Mouse (Mus musculus) kidney, adult 9 months (tissue): ENCODE results near the gene Olfr1335.
"Not testable (repeated sequence)": the region's sequence is repeated elsewhere in the genome, so short reads cannot be mapped to it uniquely, and the experiment has no call there.

Experiments
- DNase-seq: peaks from one replicate; pipeline ENCODE4 v3.0.0; 2022

Gene Olfr1335

DNA sequence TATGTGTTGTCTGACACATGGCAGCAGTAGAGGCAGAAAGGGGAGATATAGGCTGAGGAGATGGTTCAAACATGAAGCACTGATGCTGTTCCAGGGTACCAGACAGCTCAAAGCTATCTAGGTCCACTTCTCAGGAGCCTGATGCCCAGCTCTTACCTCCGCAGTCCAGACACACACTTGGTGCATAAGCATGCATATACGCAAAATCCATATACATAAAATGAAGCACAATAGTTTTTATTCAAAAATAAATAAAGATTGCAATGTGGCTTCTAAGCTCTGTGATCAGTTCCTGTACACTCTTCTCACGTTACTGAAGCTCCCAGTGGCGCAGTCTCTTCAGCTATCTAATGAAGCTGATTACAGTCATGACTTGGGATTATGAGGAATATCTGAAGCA lies at the start of gene Olfr1335:
TSS of gene Olfr1335 (minus strand) at position 101 of the 400 bp plus-strand sequence.
- DNase-seq = no peak

DNA sequence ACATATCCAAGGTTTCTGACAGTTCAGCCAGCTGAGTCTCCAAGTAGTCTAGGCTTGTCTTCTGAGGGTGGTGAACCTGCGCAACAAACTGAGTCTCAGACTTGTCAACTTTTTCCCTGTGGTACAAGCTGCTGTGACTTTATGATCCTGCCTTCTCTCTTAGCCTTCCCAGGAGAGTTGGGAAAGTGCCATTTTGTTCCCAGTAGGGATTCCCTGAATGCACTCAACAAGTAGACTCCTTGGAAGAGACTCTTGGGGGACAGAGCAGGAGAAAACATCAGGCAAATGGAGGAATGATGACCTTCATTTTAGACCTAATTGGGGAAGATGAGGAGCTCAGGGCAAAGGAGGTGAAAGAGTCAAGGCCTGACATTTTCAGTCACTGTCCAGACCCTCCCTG lies 26.4 kb upstream of the Olfr1335 start, which contains the start of gene Olfr1333:
TSS of gene Olfr1333 (minus strand) at position 101 of the 400 bp plus-strand sequence.
- no peak for DNase-seq

DNA sequence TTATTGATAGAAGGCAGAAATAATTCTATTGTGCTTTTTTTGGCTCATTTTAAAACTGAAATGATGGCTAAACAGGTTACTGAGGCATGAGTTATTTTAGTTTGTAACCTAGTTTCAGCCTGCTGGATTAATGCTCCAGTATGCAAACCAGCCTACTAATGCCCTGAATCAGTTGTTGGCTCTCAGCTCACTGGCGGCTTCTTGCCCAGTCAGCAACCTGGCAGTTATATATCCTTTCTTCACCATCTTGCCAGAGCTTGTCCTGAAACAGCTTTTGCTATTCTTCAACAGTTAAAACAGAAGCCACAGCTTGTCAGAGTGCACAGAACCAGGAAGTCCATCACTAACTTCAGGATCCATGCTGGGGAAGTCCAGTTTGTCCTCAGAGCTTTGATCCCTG lies 9.2 kb upstream of the Olfr1335 start:
- no peak for DNase-seq

DNA sequence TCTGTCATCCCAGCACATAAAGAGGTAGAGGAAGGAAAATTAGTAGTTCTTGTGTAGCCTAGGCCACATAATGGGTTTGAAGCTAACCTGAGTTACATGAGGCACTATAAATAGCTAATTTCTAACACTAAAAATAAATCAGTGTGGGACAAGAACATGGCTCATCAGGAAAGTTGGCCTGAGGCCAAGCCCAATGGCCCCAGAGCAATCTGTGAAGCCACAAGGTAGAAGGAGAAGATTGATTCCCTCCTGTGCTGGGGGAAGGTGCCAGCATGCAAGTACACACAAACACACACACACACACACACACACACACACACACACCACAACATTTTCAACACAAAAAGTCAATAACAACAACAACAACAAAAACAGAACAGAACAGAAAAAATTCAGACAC lies 16.9 kb downstream of the Olfr1335 start:
- not testable (repeated sequence) for DNase-seq

DNA sequence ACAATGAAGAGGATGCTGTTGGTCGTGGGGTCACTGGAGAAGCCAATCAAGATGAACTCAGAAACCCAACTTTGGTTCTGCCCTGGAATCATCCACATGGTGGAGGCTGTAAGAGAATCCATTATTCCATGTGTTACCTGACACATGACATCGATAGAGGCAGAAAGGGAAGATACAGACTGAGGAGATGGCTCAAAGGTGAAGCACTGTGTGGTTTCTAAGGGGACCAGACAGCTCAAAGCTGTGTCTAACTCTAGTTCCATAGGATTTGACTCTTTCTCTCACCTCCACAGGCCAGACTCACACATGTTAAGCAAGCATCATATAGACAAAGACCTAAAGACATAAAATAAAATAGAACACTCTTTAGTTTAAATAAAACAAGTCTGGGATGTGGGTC lies 27.3 kb downstream of the Olfr1335 start, which contains the start of gene Olfr1337:
TSS of gene Olfr1337 (minus strand) at position 101 of the 400 bp plus-strand sequence.
- no peak for DNase-seq
